Mouse (Mus musculus) kidney, adult 2 months (tissue): ENCODE data around the gene H2al1h. TPM values are rescaled to one million over a fixed set of nuclear protein-coding genes. Genes with fewer than 3 reads are reported as not detected.
"Not testable (repeated sequence)": the region's sequence is repeated elsewhere in the genome, so short reads cannot be mapped to it uniquely, and the experiment has no call there.

Experiments
- DNase-seq: peaks from one replicate; pipeline ENCODE4 v3.0.0; 2021
- H3K27ac ChIP-seq: fragments of 200-500 bp; 2 replicates; pipeline ENCODE4 v1.5.1; 2012; ENCODE audit warnings: low read depth, low read length, control low read depth, inconsistent platforms; ENCODE audit not compliant: insufficient read depth
- H3K27me3 ChIP-seq: fragments of 200-500 bp; replicated peaks from 2 replicates; pipeline ENCODE4 v1.6.1; 2012; ENCODE audit warnings: mild to moderate bottlenecking, moderate library complexity, low read length, inconsistent platforms; ENCODE audit not compliant: control insufficient read depth, insufficient read depth
- H3K36me3 ChIP-seq: fragments of 200-500 bp; 2 replicates; pipeline ENCODE4 v1.6.1; 2012; ENCODE audit warnings: mild to moderate bottlenecking, moderate library complexity, low read length, inconsistent platforms; ENCODE audit not compliant: control insufficient read depth, insufficient read depth
- H3K4me1 ChIP-seq: fragments of 200-500 bp; 2 replicates; pipeline ENCODE4 v1.6.1; 2011; ENCODE audit warnings: low read length; ENCODE audit not compliant: control insufficient read depth, insufficient read depth
- H3K4me3 ChIP-seq: fragments of 200-500 bp; 2 replicates; pipeline ENCODE4 v1.5.1; 2011; ENCODE audit warnings: mild to moderate bottlenecking, low read depth, low read length, control low read depth; ENCODE audit not compliant: insufficient read depth
- CTCF ChIP-seq: fragments of 200-500 bp; conservative IDR thresholded peaks from 2 replicates; pipeline ENCODE4 v1.5.1; 2011; ENCODE audit warnings: low read depth, mild to moderate bottlenecking, control low read depth, low read length, moderate library complexity, mixed read lengths; ENCODE audit not compliant: insufficient read depth, insufficient read length
- POLR2A ChIP-seq: fragments of 200-500 bp; IDR thresholded peaks from one replicate; pipeline ENCODE4 v1.6.1; 2011; ENCODE audit warnings: low read depth, low read length, control low read depth
- WGBS: fragments of 180-500 bp; shearing (Covaris S2); methylation state at CpG from one replicate; pipeline ENCODE4 v1.1.7; 2018; 5-methylcytosine and 5-hydroxymethylcytosine counted together
- polyA plus RNA-seq: library from polyadenylated mRNA; depleted of rRNA; stranded (reverse); fragments of >200 nt; gene quantifications from 2 replicates; pipeline ENCODE4 v1.2.3, GENCODE M21; 2012; rRNA removed

The H2al1h gene
- not detected in 2 replicates for polyA plus RNA-seq

DNA sequence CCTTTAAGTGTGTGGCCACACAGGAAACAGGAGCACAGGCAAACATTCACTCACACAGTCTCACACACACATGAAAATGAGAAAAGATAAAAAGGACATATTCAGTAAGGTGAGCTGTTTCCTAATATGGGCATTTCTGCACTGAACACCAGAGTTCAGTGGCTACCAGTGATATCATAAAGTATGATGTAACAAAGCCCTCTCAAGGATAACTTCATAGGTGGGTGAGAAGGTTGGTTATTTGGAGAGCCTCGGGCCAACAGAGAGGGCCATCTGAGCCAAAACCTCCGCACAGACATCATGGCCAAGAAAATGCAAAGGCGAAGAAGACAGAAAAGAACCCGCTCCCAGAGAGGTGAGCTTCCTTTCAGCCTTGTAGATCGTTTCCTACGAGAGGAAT lies at the start of gene H2al1h:
TSS of gene H2al1h (plus strand) at position 301 of the 400 bp plus-strand sequence.
- not testable (repeated sequence) for H3K27me3 ChIP-seq, H3K36me3 ChIP-seq, DNase-seq, H3K4me1 ChIP-seq, H3K27ac ChIP-seq, H3K4me3 ChIP-seq
- WGBS, result no CpG with 5 or more reads among the region's 6 CpGs

DNA sequence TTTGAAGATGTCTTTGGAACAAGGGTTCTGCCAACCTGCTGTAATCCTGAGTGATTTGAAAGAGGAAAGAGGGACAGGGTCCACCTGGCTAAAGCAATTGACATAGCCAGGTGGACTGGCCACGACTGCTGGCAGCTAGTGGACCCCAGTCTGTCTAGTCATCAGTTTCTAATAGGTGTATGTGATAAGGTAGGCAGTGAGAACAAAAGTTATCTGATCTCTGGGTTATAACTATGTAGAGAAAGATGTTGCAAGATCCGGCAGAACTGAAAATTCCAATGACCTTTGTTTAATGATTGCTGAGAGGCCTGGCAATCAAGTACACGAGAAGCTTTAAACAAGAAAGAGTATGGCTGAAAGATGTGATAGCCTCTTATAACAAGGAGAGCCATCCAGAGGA lies 48.1 kb upstream of the H2al1h start:
- WGBS, result 49% methylated on average over 3 of the region's 3 CpGs
- DNase-seq, result no peak
- no peaks in the 10 kb centered on the region for H3K27me3 ChIP-seq
- H3K27ac ChIP-seq, result no peak overlapping the region
- no peak for TF ChIP-seq POLR2A
- TF ChIP-seq CTCF, result no peak
- H3K4me3 ChIP-seq, result no peak overlapping the region
- no peaks in the 10 kb centered on the region for H3K4me1 ChIP-seq
- H3K36me3 ChIP-seq, result no peaks in the 10 kb centered on the region

GRCm38 (mm10) chrX:11277083-11277482 lies 44.2 kb upstream of the H2al1h start:
- TF ChIP-seq CTCF (no peak), POLR2A (no peak)
- Histone ChIP-seq H3K4me1 (no peaks in the 10 kb centered on the region), H3K36me3 (no peaks in the 10 kb centered on the region), H3K27me3 (no peaks in the 10 kb centered on the region), H3K27ac (no peak overlapping the region), H3K4me3 (no peak overlapping the region)
- 84% methylated on average over 6 of the region's 6 CpGs for WGBS
- no peak for DNase-seq

DNA sequence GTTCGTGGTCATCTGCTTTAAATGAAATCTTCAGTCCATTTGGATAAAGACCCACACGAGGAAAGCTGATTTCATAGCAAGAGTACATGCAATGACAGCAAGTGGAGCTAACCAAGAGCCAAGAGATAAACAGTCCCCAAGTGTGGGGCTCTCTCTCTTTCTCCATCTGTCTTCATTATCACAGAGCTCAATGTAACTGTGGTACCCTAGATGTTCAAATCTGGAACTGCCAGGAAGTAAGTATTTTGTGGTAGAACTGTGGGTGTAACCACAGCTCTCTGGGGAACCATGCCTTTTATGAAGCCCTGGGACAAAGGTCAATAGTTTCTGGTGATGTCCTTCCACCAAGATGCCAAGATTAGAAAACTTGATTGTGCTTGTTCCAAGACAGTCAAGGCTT lies 40.6 kb upstream of the H2al1h start:
- Histone ChIP-seq H3K36me3 (no peaks in the 10 kb centered on the region), H3K27ac (no peak overlapping the region), H3K4me1 (no peaks in the 10 kb centered on the region), H3K27me3 (no peaks in the 10 kb centered on the region), H3K4me3 (no peak overlapping the region)
- TF ChIP-seq POLR2A, result no peak
- TF ChIP-seq CTCF, result no peak
- DNase-seq, result no peak
- 69% methylated on average over 2 of the region's 2 CpGs for WGBS

- H3K27ac ChIP-seq, result no peak overlapping the region
- DNase-seq, result peak; percentile 3
- H3K4me1 ChIP-seq, result no peaks in the 10 kb centered on the region
- no peaks in the 10 kb centered on the region for H3K36me3 ChIP-seq
- WGBS, result 37% methylated on average over 14 of the region's 14 CpGs
- H3K27me3 ChIP-seq, result no peaks in the 10 kb centered on the region; the same call in 1 of the 2 replicates
- TF ChIP-seq CTCF, result no peak
- no peak for TF ChIP-seq POLR2A
- H3K4me3 ChIP-seq, result no peak overlapping the region
Observed at GRCm38 (mm10) chrX:11288306-11288882, 32.9 kb upstream of the H2al1h start.

- Histone ChIP-seq H3K36me3 (no peaks in the 10 kb centered on the region), H3K27ac (no peak overlapping the region), H3K27me3 (no peaks in the 10 kb centered on the region; the same call in 1 of the 2 replicates), H3K4me1 (no peaks in the 10 kb centered on the region), H3K4me3 (no peak overlapping the region)
- DNase-seq, result no peak
- 78% methylated on average over 4 of the region's 4 CpGs for WGBS
- TF ChIP-seq CTCF (no peak), POLR2A (no peak)
Observed at GRCm38 (mm10) chrX:11289244-11289643, 32.0 kb upstream of the H2al1h start.

- H3K4me3 ChIP-seq, DNase-seq, H3K36me3 ChIP-seq, H3K27me3 ChIP-seq, H3K27ac ChIP-seq, H3K4me1 ChIP-seq: not testable (repeated sequence)
- no CpG with 5 or more reads among the region's 3 CpGs for WGBS
Observed at GRCm38 (mm10) chrX:11298957-11299356, 22.3 kb upstream of the H2al1h start, which contains the start of gene H2al1a. H2al1a (plus strand) TSS chrX:11299257.

DNA sequence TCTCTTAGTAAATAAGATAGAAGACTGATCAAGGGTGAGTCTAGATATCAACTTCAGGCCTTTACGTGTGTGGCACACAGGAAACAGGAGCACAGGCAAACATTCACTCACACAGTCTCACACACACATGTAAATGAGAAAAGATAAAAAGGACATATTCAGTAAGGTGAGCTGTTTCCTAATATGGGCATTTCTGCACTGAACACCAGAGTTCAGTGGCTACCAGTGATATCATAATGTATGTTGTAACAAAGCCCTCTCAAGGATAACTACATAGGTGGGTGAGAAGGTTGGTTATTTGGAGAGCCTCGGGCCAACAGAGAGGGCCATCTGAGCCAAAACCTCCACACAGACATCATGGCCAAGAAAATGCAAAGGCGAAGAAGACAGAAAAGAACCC lies 19.2 kb upstream of the H2al1h start, which contains the start of gene H2al1b:
TSS of gene H2al1b (plus strand) at position 301 of the 400 bp plus-strand sequence.
- H3K36me3 ChIP-seq, H3K4me1 ChIP-seq, H3K27ac ChIP-seq, DNase-seq, H3K4me3 ChIP-seq, H3K27me3 ChIP-seq: not testable (repeated sequence)
- WGBS, result 100% methylated on average over 1 of the region's 3 CpGs

GRCm38 (mm10) chrX:11305355-11305754 lies 15.9 kb upstream of the H2al1h start, which contains the start of gene H2al1c:
H2al1c (plus strand) TSS chrX:11305655.
- H3K27ac ChIP-seq, DNase-seq, H3K36me3 ChIP-seq, H3K27me3 ChIP-seq, H3K4me1 ChIP-seq, H3K4me3 ChIP-seq: not testable (repeated sequence)
- WGBS, result 94% methylated on average over 2 of the region's 6 CpGs

DNA sequence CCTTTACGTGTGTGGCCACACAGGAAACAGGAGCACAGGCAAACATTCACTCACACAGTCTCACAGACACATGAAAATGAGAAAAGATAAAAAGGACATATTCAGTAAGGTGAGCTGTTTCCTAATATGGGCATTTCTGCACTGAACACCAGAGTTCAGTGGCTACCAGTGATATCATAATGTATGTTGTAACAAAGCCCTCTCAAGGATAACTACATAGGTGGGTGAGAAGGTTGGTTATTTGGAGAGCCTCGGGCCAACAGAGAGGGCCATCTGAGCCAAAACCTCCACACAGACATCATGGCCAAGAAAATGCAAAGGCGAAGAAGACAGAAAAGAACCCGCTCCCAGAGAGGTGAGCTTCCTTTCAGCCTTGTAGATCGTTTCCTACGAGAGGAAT lies 12.8 kb upstream of the H2al1h start, which contains the start of gene H2al1d:
TSS of gene H2al1d (plus strand) at position 301 of the 400 bp plus-strand sequence.
- not testable (repeated sequence) for H3K27me3 ChIP-seq, H3K36me3 ChIP-seq, H3K4me1 ChIP-seq, H3K27ac ChIP-seq, DNase-seq, H3K4me3 ChIP-seq
- WGBS, result no CpG with 5 or more reads among the region's 6 CpGs

DNA sequence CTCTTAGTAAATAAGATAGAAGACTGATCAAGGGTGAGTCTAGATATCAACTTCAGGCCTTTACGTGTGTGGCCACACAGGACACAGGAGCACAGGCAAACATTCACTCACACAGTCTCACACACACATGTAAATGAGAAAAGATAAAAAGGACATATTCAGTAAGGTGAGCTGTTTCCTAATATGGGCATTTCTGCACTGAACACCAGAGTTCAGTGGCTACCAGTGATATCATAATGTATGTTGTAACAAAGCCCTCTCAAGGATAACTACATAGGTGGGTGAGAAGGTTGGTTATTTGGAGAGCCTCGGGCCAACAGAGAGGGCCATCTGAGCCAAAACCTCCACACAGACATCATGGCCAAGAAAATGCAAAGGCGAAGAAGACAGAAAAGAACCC lies 9.7 kb upstream of the H2al1h start, which contains the start of gene H2al1e:
TSS of gene H2al1e (plus strand) at position 301 of the 400 bp plus-strand sequence.
- no CpG with 5 or more reads among the region's 3 CpGs for WGBS
- H3K27ac ChIP-seq, DNase-seq, H3K27me3 ChIP-seq, H3K4me3 ChIP-seq, H3K36me3 ChIP-seq, H3K4me1 ChIP-seq: not testable (repeated sequence)
